Mouse (Mus musculus): ENCODE results near the gene Zcwpw1.

The Zcwpw1 gene

GRCm38 (mm10) chr5:137850313-137850712 lies 62.7 kb downstream of the Zcwpw1 start:
- WGBS: 98% methylated on average over 1 of the region's 1 CpGs

DNA sequence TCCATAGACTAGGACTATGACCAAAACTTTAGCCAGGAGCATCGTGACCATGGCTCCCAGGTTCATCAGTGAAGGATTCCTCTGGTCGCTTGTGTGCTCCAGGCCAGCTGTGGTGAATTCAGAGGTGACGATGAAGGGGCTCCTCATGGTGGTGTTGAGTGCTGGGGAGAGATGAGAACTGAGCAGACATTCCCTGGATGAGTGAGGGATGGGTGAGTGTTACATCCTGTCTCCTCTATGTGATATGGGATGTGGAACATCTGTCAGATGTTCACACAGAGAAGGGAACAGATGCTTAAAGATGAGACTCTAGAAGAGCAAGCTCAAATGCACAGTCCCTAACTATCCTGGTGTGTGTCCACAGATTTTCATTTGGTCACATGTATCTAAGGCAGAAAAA lies 67.3 kb downstream of the Zcwpw1 start:
- 89% methylated on average over 3 of the region's 3 CpGs for WGBS

DNA sequence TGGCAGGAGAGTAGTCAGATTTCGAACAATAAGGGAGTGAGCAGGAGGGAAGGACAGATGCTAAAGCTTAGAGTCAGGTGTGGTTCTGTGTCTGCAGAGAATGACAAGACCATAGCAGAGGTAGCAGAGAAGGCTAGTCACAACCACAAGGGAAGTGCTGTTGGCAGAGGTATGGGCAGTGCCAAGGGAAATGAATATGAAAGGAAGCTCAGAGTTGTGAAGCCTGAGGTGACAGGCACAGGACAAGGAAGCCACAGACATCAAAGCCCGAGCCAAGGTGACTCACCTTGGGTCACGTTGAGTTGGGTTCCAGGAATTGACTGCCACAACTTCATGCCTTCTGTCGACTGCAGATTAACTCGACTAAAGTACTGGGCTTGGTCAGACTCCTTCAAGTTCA lies 69.3 kb downstream of the Zcwpw1 start:
- WGBS: 79% methylated on average over 5 of the region's 5 CpGs

DNA sequence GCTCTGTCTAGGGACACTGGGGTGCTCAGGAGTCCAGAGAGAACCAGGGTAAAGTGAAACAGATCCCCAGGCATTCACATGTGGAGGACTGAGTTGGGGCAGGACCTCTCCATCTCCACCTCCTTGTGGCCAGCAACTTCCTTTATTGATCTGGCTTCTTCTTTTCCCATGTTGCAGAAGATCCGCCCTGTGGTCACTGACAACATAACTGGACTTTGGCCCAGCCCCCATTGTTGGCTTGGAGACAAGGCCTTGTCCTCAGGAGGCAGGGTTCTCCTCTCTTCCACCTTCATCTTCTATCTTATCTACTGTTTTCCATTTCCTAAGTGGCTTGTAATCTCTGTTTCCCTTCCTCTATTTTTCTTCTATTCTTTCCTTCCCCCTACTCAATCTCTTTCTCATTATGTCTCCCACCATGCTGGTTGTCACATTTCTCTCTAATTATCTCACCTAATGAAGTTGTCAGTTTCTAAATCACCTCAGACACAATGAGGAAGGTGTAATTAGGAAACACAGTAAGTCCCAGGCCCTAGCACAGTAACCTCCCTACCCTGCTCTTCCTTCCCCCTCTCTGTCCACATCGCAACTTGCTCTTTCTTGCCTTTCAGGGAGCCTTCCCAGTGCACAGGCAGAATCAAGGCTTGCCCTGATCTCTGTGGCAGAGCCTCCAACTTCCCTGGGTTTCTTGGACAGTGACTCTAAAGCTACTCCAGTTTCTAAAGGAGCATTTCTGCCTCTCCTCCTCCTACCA lies 70.5 kb downstream of the Zcwpw1 start, which contains the start of gene Pilrb1:
Gene Pilrb1 (minus strand): TSS at position 147 of the 751 bp plus-strand sequence.
- 72% methylated on average over 2 of the region's 2 CpGs for WGBS

DNA sequence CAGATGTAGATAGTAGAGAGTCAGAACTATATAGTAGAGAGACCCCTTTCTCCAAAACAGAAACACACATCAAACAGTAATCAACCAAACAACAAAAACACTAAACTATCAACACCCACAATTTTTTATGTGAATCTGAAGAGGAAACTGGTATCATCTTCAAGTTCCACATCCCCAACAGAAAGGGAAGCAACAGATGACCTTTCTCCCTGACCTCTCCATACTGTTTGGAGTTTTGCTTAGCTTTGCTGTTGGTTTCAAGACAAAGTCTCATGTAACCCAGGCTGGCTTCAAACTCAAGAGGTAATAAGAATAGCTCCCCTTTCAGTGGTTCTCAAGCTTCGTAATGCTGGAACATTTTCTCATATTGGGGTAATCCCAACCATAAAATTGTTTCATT lies 76.4 kb downstream of the Zcwpw1 start:
- 98% methylated on average over 1 of the region's 1 CpGs for WGBS

DNA sequence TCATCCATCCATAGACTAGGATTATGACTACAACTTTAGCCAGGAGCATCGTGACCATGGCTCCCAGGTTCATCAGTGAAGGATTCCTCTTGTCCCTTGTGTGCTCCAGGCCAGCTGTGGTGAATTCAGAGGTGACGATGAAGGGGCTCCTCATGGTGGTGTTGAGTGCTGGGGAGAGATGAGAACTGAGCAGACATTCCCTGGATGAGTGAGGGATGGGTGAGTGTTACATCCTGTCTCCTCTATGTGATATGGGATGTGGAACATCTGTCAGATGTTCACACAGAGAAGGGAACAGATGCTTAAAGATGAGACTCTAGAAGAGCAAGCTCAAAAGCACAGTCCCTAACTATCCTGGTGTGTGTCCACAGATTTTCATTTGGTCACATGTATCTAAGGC lies 81.0 kb downstream of the Zcwpw1 start:
- 84% methylated on average over 2 of the region's 2 CpGs for WGBS

DNA sequence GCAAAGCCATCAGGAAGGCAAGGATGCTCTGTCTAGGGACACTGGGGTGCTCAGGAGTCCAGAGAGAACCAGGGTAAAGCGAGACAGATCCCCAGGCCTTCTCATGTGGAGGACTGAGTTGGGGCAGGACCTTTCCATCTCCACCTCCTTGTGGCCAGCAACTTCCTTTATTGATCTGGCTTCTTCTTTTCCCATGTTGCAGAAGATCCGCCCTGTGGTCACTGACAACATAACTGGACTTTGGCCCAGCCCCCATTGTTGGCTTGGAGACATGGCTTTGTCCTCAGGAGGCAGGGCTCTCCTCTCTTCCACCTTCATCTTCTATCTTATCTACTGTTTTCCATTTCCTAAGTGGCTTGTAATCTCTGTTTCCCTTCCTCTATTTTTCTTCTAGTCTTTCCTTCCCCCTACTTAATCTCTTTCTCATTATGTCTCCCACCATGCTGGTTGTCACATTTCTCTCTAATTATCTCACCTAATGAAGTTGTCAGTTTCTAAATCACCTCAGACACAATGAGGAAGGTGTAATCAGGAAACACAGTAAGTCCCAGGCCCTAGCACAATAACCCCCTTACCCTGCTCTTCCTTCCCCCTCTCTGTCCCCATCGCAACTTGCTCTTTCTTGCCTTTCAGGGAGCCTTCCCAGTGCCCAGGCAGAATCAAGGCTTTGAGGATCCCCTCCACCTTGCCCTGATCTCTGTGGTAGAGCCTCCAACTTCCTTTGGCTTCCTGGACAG lies 84.2 kb downstream of the Zcwpw1 start, which contains the start of gene Pilrb2:
Gene Pilrb2 (minus strand): TSS at position 172 of the 737 bp plus-strand sequence.
- 62% methylated on average over 3 of the region's 3 CpGs for WGBS
